Mouse (Mus musculus): ENCODE data around the gene Ddx5. TPM values are rescaled to one million over a fixed set of nuclear protein-coding genes. Genes with fewer than 3 reads are reported as not detected.

Ddx5 gene
- polyA plus RNA-seq, 1 experiment from 2014 or later: 501 TPM

- Histone ChIP-seq H3K4me2 (ENCODE audit: low read depth, severe bottlenecking) (no peak overlapping the region), H3K4me3 (ENCODE audit: low read depth, low read length) (no peak overlapping the region), H3K9ac (ENCODE audit: low read length) (no peak overlapping the region), H3K36me3 (ENCODE audit: control insufficient read depth, insufficient read depth, low read length) (peaks cover 26% of the 10 kb centered on the region), H3K9me3 (ENCODE audit: control insufficient read depth, low read length) (no peaks in the 10 kb centered on the region), H3K4me1 (ENCODE audit: control insufficient read depth, insufficient read depth, low read length) (no peaks in the 10 kb centered on the region), H3K27ac (replicated peaks; ENCODE audit: low read depth, low read length) (no peak overlapping the region), H3K27me3 (ENCODE audit: control insufficient read depth, insufficient read depth, low read length) (no peaks in the 10 kb centered on the region)
- 92% methylated on average over 9 of the region's 9 CpGs for whole genome bisulfite sequencing
- DNase-seq (ENCODE audit: low spot score) (no peak), ATAC-seq (ENCODE audit: insufficient number of reproducible peaks, low FRiP score, low TSS enrichment, low read depth) (no peak)
Measured at GRCm38 (mm10) chr11:106819595-106819994, 30.6 kb upstream of the Ddx5 start.

- Histone ChIP-seq H3K4me1 (ENCODE audit: control insufficient read depth, insufficient read depth, low read length) (no peaks in the 10 kb centered on the region), H3K36me3 (ENCODE audit: control insufficient read depth, insufficient read depth, low read length) (peaks cover 27% of the 10 kb centered on the region), H3K4me3 (ENCODE audit: low read depth, low read length) (no peak overlapping the region), H3K27me3 (ENCODE audit: control insufficient read depth, insufficient read depth, low read length) (no peaks in the 10 kb centered on the region), H3K9me3 (ENCODE audit: control insufficient read depth, low read length) (no peaks in the 10 kb centered on the region), H3K4me2 (ENCODE audit: low read depth, severe bottlenecking) (no peak overlapping the region), H3K27ac (replicated peaks; ENCODE audit: low read depth, low read length) (no peak overlapping the region), H3K9ac (ENCODE audit: low read length) (no peak overlapping the region)
- 92% methylated on average over 9 of the region's 9 CpGs for WGBS
- no peak for DNase-seq (ENCODE audit: low spot score)
- ATAC-seq (ENCODE audit: insufficient number of reproducible peaks, low FRiP score, low TSS enrichment, low read depth): no peak
Measured at GRCm38 (mm10) chr11:106818341-106818740, 29.4 kb upstream of the Ddx5 start.

GRCm38 (mm10) chr11:106817808-106818207 lies 28.8 kb upstream of the Ddx5 start:
- DNase-seq (ENCODE audit: low spot score) (no peak), ATAC-seq (ENCODE audit: insufficient number of reproducible peaks, low FRiP score, low TSS enrichment, low read depth) (no peak)
- no peak overlapping the region for H3K4me2 ChIP-seq (ENCODE audit: low read depth, severe bottlenecking)
- H3K4me1 ChIP-seq (ENCODE audit: control insufficient read depth, insufficient read depth, low read length): no peaks in the 10 kb centered on the region
- H3K9ac ChIP-seq (ENCODE audit: low read length): no peak overlapping the region
- no peak overlapping the region for H3K27ac ChIP-seq (replicated peaks; ENCODE audit: low read depth, low read length)
- no peaks in the 10 kb centered on the region for H3K27me3 ChIP-seq (ENCODE audit: control insufficient read depth, insufficient read depth, low read length)
- peaks cover 27% of the 10 kb centered on the region for H3K36me3 ChIP-seq (ENCODE audit: control insufficient read depth, insufficient read depth, low read length)
- 94% methylated on average over 6 of the region's 6 CpGs for WGBS
- H3K9me3 ChIP-seq (ENCODE audit: control insufficient read depth, low read length): no peaks in the 10 kb centered on the region
- no peak overlapping the region for H3K4me3 ChIP-seq (ENCODE audit: low read depth, low read length)

GRCm38 (mm10) chr11:106817156-106817555 lies 28.2 kb upstream of the Ddx5 start:
- H3K27me3 ChIP-seq (ENCODE audit: control insufficient read depth, insufficient read depth, low read length): no peaks in the 10 kb centered on the region
- 94% methylated on average over 3 of the region's 3 CpGs for WGBS
- H3K4me3 ChIP-seq (ENCODE audit: low read depth, low read length): no peak overlapping the region
- no peak overlapping the region for H3K4me2 ChIP-seq (ENCODE audit: low read depth, severe bottlenecking)
- no peak overlapping the region for H3K27ac ChIP-seq (replicated peaks; ENCODE audit: low read depth, low read length)
- H3K4me1 ChIP-seq (ENCODE audit: control insufficient read depth, insufficient read depth, low read length): no peaks in the 10 kb centered on the region
- peaks cover 32% of the 10 kb centered on the region for H3K36me3 ChIP-seq (ENCODE audit: control insufficient read depth, insufficient read depth, low read length)
- ATAC-seq (ENCODE audit: insufficient number of reproducible peaks, low FRiP score, low TSS enrichment, low read depth): no peak
- H3K9ac ChIP-seq (ENCODE audit: low read length): no peak overlapping the region
- no peak for DNase-seq (ENCODE audit: low spot score)
- no peaks in the 10 kb centered on the region for H3K9me3 ChIP-seq (ENCODE audit: control insufficient read depth, low read length)

- 87% methylated on average over 7 of the region's 7 CpGs for WGBS
Measured at GRCm38 (mm10) chr11:106816316-106816715, 27.3 kb upstream of the Ddx5 start.

GRCm38 (mm10) chr11:106815761-106816160 lies 26.8 kb upstream of the Ddx5 start:
- Histone ChIP-seq H3K27ac (replicated peaks; ENCODE audit: low read depth, low read length) (no peak overlapping the region), H3K9ac (ENCODE audit: low read length) (no peak overlapping the region), H3K9me3 (ENCODE audit: control insufficient read depth, low read length) (no peaks in the 10 kb centered on the region), H3K4me2 (ENCODE audit: low read depth, severe bottlenecking) (no peak overlapping the region), H3K36me3 (ENCODE audit: control insufficient read depth, insufficient read depth, low read length) (peaks cover 32% of the 10 kb centered on the region), H3K4me1 (ENCODE audit: control insufficient read depth, insufficient read depth, low read length) (no peaks in the 10 kb centered on the region), H3K27me3 (ENCODE audit: control insufficient read depth, insufficient read depth, low read length) (no peaks in the 10 kb centered on the region), H3K4me3 (ENCODE audit: low read depth, low read length) (no peak overlapping the region)
- ATAC-seq (ENCODE audit: insufficient number of reproducible peaks, low FRiP score, low TSS enrichment, low read depth) (no peak), DNase-seq (ENCODE audit: low spot score) (no peak)
- WGBS: 92% methylated on average over 2 of the region's 2 CpGs

More at GRCm38 (mm10) chr11:106816316-106816715, 27.3 kb upstream of the Ddx5 start:
- Histone ChIP-seq H3K4me1 (ENCODE audit: control insufficient read depth, insufficient read depth, low read length) (no peaks in the 10 kb centered on the region), H3K9me3 (ENCODE audit: control insufficient read depth, low read length) (no peaks in the 10 kb centered on the region), H3K4me3 (ENCODE audit: low read depth, low read length) (no peak overlapping the region), H3K27me3 (ENCODE audit: control insufficient read depth, insufficient read depth, low read length) (no peaks in the 10 kb centered on the region), H3K36me3 (ENCODE audit: control insufficient read depth, insufficient read depth, low read length) (peaks cover 32% of the 10 kb centered on the region), H3K9ac (ENCODE audit: low read length) (no peak overlapping the region), H3K4me2 (ENCODE audit: low read depth, severe bottlenecking) (no peak overlapping the region), H3K27ac (replicated peaks; ENCODE audit: low read depth, low read length) (no peak overlapping the region)
- no peak for ATAC-seq (ENCODE audit: insufficient number of reproducible peaks, low FRiP score, low TSS enrichment, low read depth)
- DNase-seq (ENCODE audit: low spot score): no peak

GRCm38 (mm10) chr11:106815331-106815730 lies 26.3 kb upstream of the Ddx5 start:
- no peak for DNase-seq (ENCODE audit: low spot score)
- Histone ChIP-seq H3K9ac (ENCODE audit: low read length) (no peak overlapping the region), H3K27me3 (ENCODE audit: control insufficient read depth, insufficient read depth, low read length) (no peaks in the 10 kb centered on the region), H3K36me3 (ENCODE audit: control insufficient read depth, insufficient read depth, low read length) (peaks cover 32% of the 10 kb centered on the region), H3K9me3 (ENCODE audit: control insufficient read depth, low read length) (no peaks in the 10 kb centered on the region), H3K27ac (replicated peaks; ENCODE audit: low read depth, low read length) (no peak overlapping the region), H3K4me1 (ENCODE audit: control insufficient read depth, insufficient read depth, low read length) (no peaks in the 10 kb centered on the region), H3K4me3 (ENCODE audit: low read depth, low read length) (no peak overlapping the region), H3K4me2 (ENCODE audit: low read depth, severe bottlenecking) (no peak overlapping the region)
- 97% methylated on average over 2 of the region's 2 CpGs for WGBS
- ATAC-seq (ENCODE audit: insufficient number of reproducible peaks, low FRiP score, low TSS enrichment, low read depth): no peak

GRCm38 (mm10) chr11:106814601-106815320 lies 25.8 kb upstream of the Ddx5 start:
- ATAC-seq (ENCODE audit: insufficient number of reproducible peaks, low FRiP score, low TSS enrichment, low read depth) (no peak), DNase-seq (ENCODE audit: low spot score) (no peak)
- no peak overlapping the region for H3K9ac ChIP-seq (ENCODE audit: low read length)
- H3K9me3 ChIP-seq (ENCODE audit: control insufficient read depth, low read length): no peaks in the 10 kb centered on the region
- 84% methylated on average over 14 of the region's 14 CpGs for WGBS
- H3K4me1 ChIP-seq (ENCODE audit: control insufficient read depth, insufficient read depth, low read length): no peaks in the 10 kb centered on the region
- H3K36me3 ChIP-seq (ENCODE audit: control insufficient read depth, insufficient read depth, low read length): peaks cover 30% of the 10 kb centered on the region
- H3K27ac ChIP-seq (replicated peaks; ENCODE audit: low read depth, low read length): no peak overlapping the region
- no peak overlapping the region for H3K4me2 ChIP-seq (ENCODE audit: low read depth, severe bottlenecking)
- no peak overlapping the region for H3K4me3 ChIP-seq (ENCODE audit: low read depth, low read length)
- no peaks in the 10 kb centered on the region for H3K27me3 ChIP-seq (ENCODE audit: control insufficient read depth, insufficient read depth, low read length)

Data from limb, embryonic 11.5 days (tissue).